Comparison of ENCODE assay signal across 11 mouse cellular contexts in the genomic region with DNA sequence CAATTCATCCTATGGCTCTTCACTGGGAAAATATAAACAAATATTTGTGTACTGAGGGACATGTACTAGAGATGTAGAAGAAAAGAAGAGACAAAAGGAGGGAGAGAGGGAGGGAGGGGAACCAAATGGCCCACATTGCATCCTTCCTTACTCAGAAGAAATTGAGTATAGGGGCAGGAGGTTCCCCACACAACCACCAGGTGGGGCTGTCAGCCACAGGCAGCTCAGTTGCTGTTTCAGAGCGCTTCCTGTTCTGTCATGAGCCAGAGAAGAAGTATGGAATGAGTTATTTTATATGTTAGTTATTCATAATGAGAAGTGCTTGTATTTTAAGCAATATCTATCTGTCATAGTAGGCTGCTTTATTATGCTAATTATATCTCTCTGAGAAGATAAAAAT.
DNase-seq lines count a peak whose midpoint lies in the region; TF ChIP-seq lines count a peak whose summit lies in the region.
"Had no signal": no experiment of that assay in that cellular context is flagged by ENCODE, and none has a peak within 500 bp of the region (broad histone marks: within the 10 kb centered on the region; RNA-seq: fewer than 3 reads in every experiment).

No protein-coding gene starts in this region.

- intact Hi-C loops in left cerebral cortex, adult 2 months (cut with DNase I) = loop anchor here (5.0 kb wide), 1 partner anchor 211 kb away; a partner anchor contains a TSS
- intact Hi-C loops in left cerebral cortex, postnatal 25 days (cut with DNase I) = loop anchor here (10.0 kb wide), 1 partner anchor 208 kb away; a partner anchor contains a TSS
- intact Hi-C loops in left cerebral cortex, postnatal 14 days (cut with DNase I) = loop anchor here (10.0 kb wide), 1 partner anchor 208 kb away; a partner anchor contains a TSS

- no peak overlapping the region for H3K4me3 ChIP-seq in left cerebral cortex, adult 2 months
- H3K4me3 ChIP-seq in cortical plate, adult 2 months (ENCODE audit: insufficient read depth, low read length) = no peak overlapping the region
- H3K4me3 ChIP-seq: erythroblast, embryonic 14.5 days; liver, embryonic 15.5 days; stomach, embryonic 15.5 days had no signal

- no peak overlapping the region for H3K27ac ChIP-seq in left cerebral cortex, adult 2 months
- no peak overlapping the region for H3K27ac ChIP-seq in cortical plate, adult 2 months (ENCODE audit: insufficient read depth, low read length)
- H3K27ac ChIP-seq: liver, embryonic 15.5 days; stomach, embryonic 15.5 days had no signal

- peak; percentile 45 for DNase-seq in adrenal gland, postnatal 10 days
- no peak for DNase-seq in adrenal gland, adult 8-10 months
- DNase-seq in left cerebral cortex, adult 2 months (ENCODE audit: extremely low spot score in 1 of 2, low spot score in 2 of 2) = no peak
- no peak for DNase-seq in left cerebral cortex, postnatal 25 days (ENCODE audit: low spot score in 2 of 2)
- DNase-seq in spleen, postnatal 4 days (ENCODE audit: low spot score in 2 of 2) = peak; percentile 30 to 66
- DNase-seq in embryo, embryonic 10 days (ENCODE audit: low spot score) = no peak
- DNase-seq in left cerebral cortex, postnatal 14 days (ENCODE audit: low spot score in 2 of 2) = no peak

- TF ChIP-seq POLR2A in cortical plate, adult 2 months (IDR thresholded peaks at IDR 0.05; ENCODE audit: extremely low read depth, insufficient read depth, low read length) = no peak

- H3K4me1 ChIP-seq in cortical plate, adult 2 months (ENCODE audit: control insufficient read depth, insufficient read depth, low read length) = no peaks in the 10 kb centered on the region; the same call in 1 of the 2 replicates
- H3K4me1 ChIP-seq: liver, embryonic 15.5 days; stomach, embryonic 15.5 days had no signal

- TF ChIP-seq CTCF in left cerebral cortex, adult 2 months (IDR thresholded peaks at IDR 0.05) = peak; percentile 47
- peak; percentile 7; the same call in 1 of the 2 replicates for TF ChIP-seq CTCF in cortical plate, adult 2 months (IDR thresholded peaks at IDR 0.05; ENCODE audit: extremely low read depth, insufficient read depth, low read length)

Comparison
In these comparisons a context has a peak if more than half of its experiments do, and no peak if none do; other contexts are left out.
1. DNase-seq: peak in adrenal gland, postnatal 10 days (single experiment) and spleen, postnatal 4 days (2 of 2); none in adrenal gland, adult 8-10 months (single experiment), left cerebral cortex, adult 2 months (0 of 2), left cerebral cortex, postnatal 25 days (0 of 2), embryo, embryonic 10 days (single experiment) and left cerebral cortex, postnatal 14 days (0 of 2).